Mouse (Mus musculus) hindbrain, postnatal 0 days (tissue): ENCODE results near the gene Nop10. TPM values are rescaled to one million over a fixed set of nuclear protein-coding genes. Genes with fewer than 3 reads are reported as not detected.
A peak's percentile ranks its signal among the peaks of the same experiment; 100 is the strongest.

Experiments
- ATAC-seq: fragments of 200-750 bp; cut with Nextera tagmentation; 2 replicates; pipeline ENCODE4 v1.8.0; 2017; ENCODE audit warnings: mild to moderate bottlenecking, moderate TSS enrichment, moderate library complexity
- DNase-seq: peaks from one replicate; pipeline ENCODE4 v3.0.0-alpha.2; 2015; ENCODE audit warnings: low spot score
- H3K27ac ChIP-seq: fragments of 300-500 bp; sonication (generic); 2 replicates; pipeline ENCODE4 v1.5.1; 2014; ENCODE audit warnings: mild to moderate bottlenecking
- H3K27me3 ChIP-seq: fragments of 300-500 bp; sonication (generic); 2 replicates; pipeline ENCODE4 v1.6.1; 2014; ENCODE audit warnings: low read length, mixed read lengths; ENCODE audit not compliant: insufficient read depth
- H3K36me3 ChIP-seq: fragments of 300-500 bp; sonication (generic); 2 replicates; pipeline ENCODE4 v1.6.1; 2014; ENCODE audit warnings: low read length, mixed read lengths; ENCODE audit not compliant: insufficient read depth
- H3K4me1 ChIP-seq: fragments of 300-500 bp; sonication (generic); 2 replicates; pipeline ENCODE4 v1.6.1; 2014; ENCODE audit warnings: antibody characterized with exemption, low read length, mixed read lengths; ENCODE audit not compliant: insufficient read depth
- H3K4me2 ChIP-seq: fragments of 300-500 bp; sonication (generic); 2 replicates; pipeline ENCODE4 v1.6.1; 2014; ENCODE audit warnings: low read depth, mild to moderate bottlenecking, low read length, moderate library complexity, mixed read lengths
- H3K4me3 ChIP-seq: fragments of 300-500 bp; sonication (generic); 2 replicates; pipeline ENCODE4 v1.5.1; 2014; ENCODE audit warnings: low read length
- H3K9ac ChIP-seq: fragments of 300-500 bp; sonication (generic); replicated peaks from 2 replicates; pipeline ENCODE4 v1.6.1; 2014; ENCODE audit warnings: mild to moderate bottlenecking, low read length, moderate library complexity, mixed read lengths
- H3K9me3 ChIP-seq: fragments of 300-500 bp; sonication (generic); 2 replicates; pipeline ENCODE4 v1.6.1; 2016; ENCODE audit warnings: low read length, mixed read lengths
- CTCF ChIP-seq: IDR thresholded peaks from 2 replicates; pipeline ENCODE4 v1.5.1; 2016; ENCODE audit warnings: antibody characterized with exemption, control low read depth, low read depth
- WGBS: fragments of 180-500 bp; shearing (Covaris S2); extraction: QIAGEN DNeasy Blood & Tissue Kit; methylation state at CpG from one replicate; pipeline ENCODE4 v1.1.7; 2014; 5-methylcytosine and 5-hydroxymethylcytosine counted together
- polyA plus RNA-seq: library from polyadenylated mRNA; unstranded; fragments of >200 nt; fragmentation: Nextera tagmentation; extraction: Ambion mirVana; gene quantifications from 2 replicates; pipeline ENCODE4 v1.2.1, GENCODE M21; 2015
- total RNA-seq: library from RNA; depleted of rRNA; stranded (reverse); fragments of >200 nt; gene quantifications from 2 replicates; pipeline ENCODE4 v1.2.3, GENCODE M21; 2014

The Nop10 gene
- total and polyA plus RNA-seq, 2 experiments from 2014 or later: 115 to 183 TPM

GRCm38 (mm10) chr2:112236620-112237019, 25.1 kb upstream of the Nop10 start:
- H3K4me2 ChIP-seq: no peak overlapping the region

GRCm38 (mm10) chr2:112238006-112238405, 23.7 kb upstream of the Nop10 start:
- H3K9me3 ChIP-seq: no peaks in the 10 kb centered on the region
- peaks cover 8% of the 10 kb centered on the region; the same call in 1 of the 2 replicates for H3K4me1 ChIP-seq
- H3K27ac ChIP-seq: no peak overlapping the region
- TF ChIP-seq CTCF: no peak
- no peak overlapping the region for H3K4me2 ChIP-seq
- DNase-seq (no peak), ATAC-seq (no peak)
- no peak overlapping the region for H3K4me3 ChIP-seq
- H3K36me3 ChIP-seq: no peaks in the 10 kb centered on the region
- no peak overlapping the region for H3K9ac ChIP-seq
- WGBS: 13% methylated on average over 4 of the region's 4 CpGs
- no peaks in the 10 kb centered on the region for H3K27me3 ChIP-seq

More at GRCm38 (mm10) chr2:112236620-112237019, 25.1 kb upstream of the Nop10 start:
- H3K9me3 ChIP-seq: no peaks in the 10 kb centered on the region
- WGBS: 85% methylated on average over 2 of the region's 2 CpGs
- ATAC-seq (no peak), DNase-seq (no peak)
- H3K9ac ChIP-seq: no peak overlapping the region
- no peaks in the 10 kb centered on the region for H3K36me3 ChIP-seq
- H3K27ac ChIP-seq: no peak overlapping the region
- no peaks in the 10 kb centered on the region for H3K27me3 ChIP-seq
- TF ChIP-seq CTCF: no peak
- no peak overlapping the region for H3K4me3 ChIP-seq
- H3K4me1 ChIP-seq: peaks cover 8% of the 10 kb centered on the region; the same call in 1 of the 2 replicates

- Histone ChIP-seq H3K4me1 (peaks cover 8% of the 10 kb centered on the region; the same call in 1 of the 2 replicates), H3K27ac (peak within 1 kb of the TSS; percentile 97), H3K9ac (peak within 1 kb of the TSS; percentile 86), H3K9me3 (no peaks in the 10 kb centered on the region), H3K4me3 (peak within 1 kb of the TSS; percentile 81), H3K36me3 (peaks cover 5% of the 10 kb centered on the region; the same call in 1 of the 2 replicates), H3K27me3 (no peaks in the 10 kb centered on the region), H3K4me2 (peak within 1 kb of the TSS; percentile 80)
- WGBS: 2% methylated on average over 92 of the region's 94 CpGs
- TF ChIP-seq CTCF: peak; percentile 78
- peak; percentile 95 for DNase-seq
- peak; percentile 82 for ATAC-seq
These were observed 22.4 kb upstream of the Nop10 start, which contains the start of gene Lpcat4 for GRCm38 (mm10) chr2:112239212-112239934. Gene Lpcat4 (plus strand): TSS chr2:112239468.

- peak; percentile 39 for TF ChIP-seq CTCF
- Histone ChIP-seq H3K4me2 (peak overlapping the region; percentile 80), H3K27me3 (no peaks in the 10 kb centered on the region), H3K4me3 (peak overlapping the region; percentile 81), H3K36me3 (peaks cover 11% of the 10 kb centered on the region; the same call in 1 of the 2 replicates), H3K9ac (peak overlapping the region; percentile 86), H3K9me3 (no peaks in the 10 kb centered on the region), H3K27ac (peak overlapping the region; percentile 97), H3K4me1 (peaks cover 8% of the 10 kb centered on the region; the same call in 1 of the 2 replicates)
- ATAC-seq: peak; percentile 70
- peak; percentile 58 for DNase-seq
- under 1% methylated on average over 25 of the region's 28 CpGs for WGBS
These were observed 21.6 kb upstream of the Nop10 start for GRCm38 (mm10) chr2:112239935-112240721.

- H3K27me3 ChIP-seq: no peaks in the 10 kb centered on the region
- ATAC-seq: no peak
- no peak for TF ChIP-seq CTCF
- H3K27ac ChIP-seq: no peak overlapping the region
- no peak overlapping the region for H3K4me2 ChIP-seq
- H3K4me1 ChIP-seq: peaks cover 8% of the 10 kb centered on the region; the same call in 1 of the 2 replicates
- H3K36me3 ChIP-seq: peaks cover 11% of the 10 kb centered on the region; the same call in 1 of the 2 replicates
- WGBS: 84% methylated on average over 14 of the region's 14 CpGs
- DNase-seq: no peak
- no peak overlapping the region for H3K9ac ChIP-seq
- no peak overlapping the region for H3K4me3 ChIP-seq
- H3K9me3 ChIP-seq: no peaks in the 10 kb centered on the region
These were observed 19.9 kb upstream of the Nop10 start for GRCm38 (mm10) chr2:112241787-112242186.

GRCm38 (mm10) chr2:112245307-112245706, 16.4 kb upstream of the Nop10 start:
- Histone ChIP-seq H3K36me3 (peaks cover 11% of the 10 kb centered on the region; the same call in 1 of the 2 replicates), H3K9me3 (no peaks in the 10 kb centered on the region), H3K4me1 (peaks cover 5% of the 10 kb centered on the region; the same call in 1 of the 2 replicates), H3K4me2 (no peak overlapping the region), H3K27me3 (no peaks in the 10 kb centered on the region), H3K4me3 (no peak overlapping the region), H3K9ac (no peak overlapping the region), H3K27ac (no peak overlapping the region)
- DNase-seq (no peak), ATAC-seq (no peak)
- WGBS: 93% methylated on average over 5 of the region's 5 CpGs
- no peak for TF ChIP-seq CTCF
